Mouse (Mus musculus): ENCODE results near the gene Rorb.

The Rorb gene

GRCm38 (mm10) chr19:19004023-19004656 lies 106.9 kb downstream of the Rorb start:
- no peak for DNase-seq

- no peak for DNase-seq
These were observed 112.0 kb downstream of the Rorb start for GRCm38 (mm10) chr19:18998966-18999365.

- DNase-seq: no peak
These were observed 113.3 kb downstream of the Rorb start for GRCm38 (mm10) chr19:18997711-18998110.

- no peak for DNase-seq
These were observed 131.0 kb downstream of the Rorb start for GRCm38 (mm10) chr19:18979996-18980395.

GRCm38 (mm10) chr19:18974796-18975660 lies 136.0 kb downstream of the Rorb start:
- peak in 1 of 2 experiments; percentile 49 for DNase-seq

GRCm38 (mm10) chr19:18969386-18969785 lies 141.6 kb downstream of the Rorb start:
- DNase-seq: peak; percentile 11 to 13

GRCm38 (mm10) chr19:18967307-18967706 lies 143.7 kb downstream of the Rorb start:
- DNase-seq: peak in 1 of 2 experiments; percentile 23

- no peak for DNase-seq
These were observed 151.1 kb downstream of the Rorb start for GRCm38 (mm10) chr19:18959862-18960261.

GRCm38 (mm10) chr19:18952806-18953205 lies 158.2 kb downstream of the Rorb start:
- no peak for DNase-seq

- no peak for DNase-seq
These were observed 163.8 kb downstream of the Rorb start for GRCm38 (mm10) chr19:18947193-18947592.

- DNase-seq: no peak
These were observed 165.7 kb downstream of the Rorb start for GRCm38 (mm10) chr19:18945265-18945664.

- no peak for DNase-seq
These were observed 169.6 kb downstream of the Rorb start for GRCm38 (mm10) chr19:18941391-18941790.

GRCm38 (mm10) chr19:18911755-18912340 lies 199.1 kb downstream of the Rorb start:
- DNase-seq: no peak

- no peak for DNase-seq
These were observed 201.4 kb downstream of the Rorb start for GRCm38 (mm10) chr19:18909641-18910040.

GRCm38 (mm10) chr19:18905511-18905910 lies 205.5 kb downstream of the Rorb start:
- DNase-seq: no peak

- DNase-seq: no peak
These were observed 208.3 kb downstream of the Rorb start for GRCm38 (mm10) chr19:18902694-18903067.

- no peak for DNase-seq
These were observed 208.8 kb downstream of the Rorb start for GRCm38 (mm10) chr19:18902041-18902693.

GRCm38 (mm10) chr19:18898238-18898637 lies 212.8 kb downstream of the Rorb start:
- no peak for DNase-seq

GRCm38 (mm10) chr19:18890216-18890615 lies 220.8 kb downstream of the Rorb start:
- DNase-seq: no peak

GRCm38 (mm10) chr19:18889632-18890031 lies 221.4 kb downstream of the Rorb start:
- no peak for DNase-seq

GRCm38 (mm10) chr19:18889117-18889627 lies 221.8 kb downstream of the Rorb start:
- peak; percentile 37 to 54 for DNase-seq

- DNase-seq: peak; percentile 16 to 36
These were observed 222.4 kb downstream of the Rorb start for GRCm38 (mm10) chr19:18888491-18889116.
